Mouse (Mus musculus): ENCODE measurements around the gene Clasp2. TPM values are rescaled to one million over a fixed set of nuclear protein-coding genes. Genes with fewer than 3 reads are reported as not detected.

The Clasp2 gene
- polyA plus RNA-seq, 2 experiments = 4.7 to 8.8 TPM

DNA sequence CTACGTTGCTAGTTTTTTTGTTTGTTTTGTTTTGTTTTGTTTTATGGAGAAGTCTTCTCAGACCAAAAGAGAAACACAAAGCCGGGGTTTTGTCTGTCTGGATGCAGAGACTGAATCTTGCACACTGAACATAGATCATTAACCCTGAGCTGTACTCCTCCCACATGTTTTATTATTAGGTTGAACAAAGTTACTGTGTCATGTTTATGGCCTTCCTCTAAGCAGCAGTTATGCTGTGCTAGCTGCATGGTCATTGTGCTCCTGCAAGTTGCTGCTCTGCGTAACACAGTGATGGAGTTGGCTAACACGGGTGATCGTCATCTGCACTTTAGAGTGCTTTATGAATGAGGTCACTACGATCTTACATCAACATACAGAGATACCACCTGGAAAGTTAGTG lies 21.1 kb downstream of the Clasp2 start:
- DNase-seq (ENCODE audit: low read depth in 3 of 3, low spot score in 3 of 3) (no peak), ATAC-seq (ENCODE audit: insufficient read depth) (no peak)
- no peaks in the 10 kb centered on the region for H3K27me3 ChIP-seq (ENCODE audit: control insufficient read depth, insufficient read depth, low read length)
- WGBS (ENCODE audit: insufficient replicate concordance) = 87% methylated on average over 6 of the region's 6 CpGs
- H3K4me3 ChIP-seq (ENCODE audit: insufficient read depth in 1 of 2, low read depth in 2 of 2, low read length in 2 of 2) = no peak overlapping the region
- H3K9ac ChIP-seq (replicated peaks) = no peak overlapping the region
- TF ChIP-seq CTCF (IDR thresholded peaks at IDR 0.05; ENCODE audit: low read depth) = no peak
- TF ChIP-seq EP300 (IDR thresholded peaks at IDR 0.05; ENCODE audit: low read depth) = no peak
- peaks cover 3% of the 10 kb centered on the region; the same call in 1 of the 2 replicates for H3K9me3 ChIP-seq (ENCODE audit: control insufficient read depth, low read length)
- peaks cover 7 to 8% of the 10 kb centered on the region in 2 experiments for H3K4me1 ChIP-seq (replicated peaks; ENCODE audit: control insufficient read depth in 2 of 2, insufficient read depth in 2 of 2, low read length in 1 of 2)
- H3K4me2 ChIP-seq (ENCODE audit: low read depth) = no peak overlapping the region
- no peak overlapping the region for H3K27ac ChIP-seq
- H3K36me3 ChIP-seq (replicated peaks; ENCODE audit: control insufficient read depth, insufficient read depth, low read depth) = no peaks in the 10 kb centered on the region; the same call in none of the 2 replicates

DNA sequence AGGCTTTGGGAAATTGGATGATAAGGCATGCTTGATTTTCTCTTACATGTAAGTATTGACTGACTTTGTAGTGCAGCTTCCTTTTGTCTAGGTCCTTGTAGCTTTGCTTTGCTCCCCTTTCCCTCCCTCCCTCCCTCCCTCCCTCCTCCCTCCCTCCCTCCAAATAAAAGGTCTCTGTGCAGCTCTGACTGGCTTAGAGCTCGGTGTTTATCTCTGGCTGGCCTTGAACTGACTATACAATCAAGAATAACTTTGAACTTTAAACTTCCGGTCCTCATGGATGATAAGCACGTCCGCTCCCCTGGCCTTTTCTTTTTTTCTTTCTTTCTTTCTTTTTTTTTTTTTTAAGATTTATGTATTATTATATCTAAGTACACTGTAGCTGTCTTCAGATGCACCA lies 21.9 kb downstream of the Clasp2 start:
- no peak overlapping the region for H3K4me3 ChIP-seq (ENCODE audit: insufficient read depth in 1 of 2, low read depth in 2 of 2, low read length in 2 of 2)
- TF ChIP-seq EP300 (IDR thresholded peaks at IDR 0.05; ENCODE audit: low read depth) (no peak), CTCF (IDR thresholded peaks at IDR 0.05; ENCODE audit: low read depth) (no peak)
- no peak overlapping the region for H3K27ac ChIP-seq
- peaks cover 2 to 4% of the 10 kb centered on the region in 2 experiments; a peak in 2 of 4 replicates for H3K4me1 ChIP-seq (replicated peaks; ENCODE audit: control insufficient read depth in 2 of 2, insufficient read depth in 2 of 2, low read length in 1 of 2)
- H3K4me2 ChIP-seq (ENCODE audit: low read depth) = no peak overlapping the region
- ATAC-seq (ENCODE audit: insufficient read depth) (no peak), DNase-seq (ENCODE audit: low read depth in 3 of 3, low spot score in 3 of 3) (no peak)
- WGBS (ENCODE audit: insufficient replicate concordance) = 51% methylated on average over 4 of the region's 4 CpGs
- peaks cover 3% of the 10 kb centered on the region; the same call in 1 of the 2 replicates for H3K9me3 ChIP-seq (ENCODE audit: control insufficient read depth, low read length)
- H3K27me3 ChIP-seq (ENCODE audit: control insufficient read depth, insufficient read depth, low read length) = no peaks in the 10 kb centered on the region
- H3K36me3 ChIP-seq (replicated peaks; ENCODE audit: control insufficient read depth, insufficient read depth, low read depth) = no peaks in the 10 kb centered on the region; the same call in none of the 2 replicates
- H3K9ac ChIP-seq (replicated peaks) = no peak overlapping the region

- Histone ChIP-seq H3K9me3 (ENCODE audit: control insufficient read depth, low read length) (no peaks in the 10 kb centered on the region), H3K4me1 (replicated peaks; ENCODE audit: control insufficient read depth in 2 of 2, insufficient read depth in 2 of 2, low read length in 1 of 2) (no peaks in the 10 kb centered on the region), H3K27me3 (ENCODE audit: control insufficient read depth, insufficient read depth, low read length) (no peaks in the 10 kb centered on the region), H3K4me2 (ENCODE audit: low read depth) (no peak overlapping the region), H3K4me3 (ENCODE audit: insufficient read depth in 1 of 2, low read depth in 2 of 2, low read length in 2 of 2) (no peak overlapping the region), H3K36me3 (replicated peaks; ENCODE audit: control insufficient read depth, insufficient read depth, low read depth) (peaks cover 6% of the 10 kb centered on the region), H3K9ac (replicated peaks) (no peak overlapping the region), H3K27ac (no peak overlapping the region)
- TF ChIP-seq EP300 (IDR thresholded peaks at IDR 0.05; ENCODE audit: low read depth) (no peak), CTCF (IDR thresholded peaks at IDR 0.05; ENCODE audit: low read depth) (no peak)
- ATAC-seq (ENCODE audit: insufficient read depth) (no peak), DNase-seq (ENCODE audit: low read depth in 3 of 3, low spot score in 3 of 3) (no peak)
- WGBS (ENCODE audit: insufficient replicate concordance) = 38% methylated on average over 4 of the region's 4 CpGs
Measured at GRCm38 (mm10) chr9:113770640-113771039, 29.4 kb downstream of the Clasp2 start.

GRCm38 (mm10) chr9:113780863-113781262 lies 39.6 kb downstream of the Clasp2 start:
- ATAC-seq (ENCODE audit: insufficient read depth) = no peak
- Histone ChIP-seq H3K4me1 (replicated peaks; ENCODE audit: control insufficient read depth in 2 of 2, insufficient read depth in 2 of 2, low read length in 1 of 2) (no peaks in the 10 kb centered on the region), H3K27me3 (ENCODE audit: control insufficient read depth, insufficient read depth, low read length) (no peaks in the 10 kb centered on the region), H3K27ac (no peak overlapping the region), H3K4me2 (ENCODE audit: low read depth) (no peak overlapping the region), H3K9me3 (ENCODE audit: control insufficient read depth, low read length) (no peaks in the 10 kb centered on the region), H3K9ac (replicated peaks) (no peak overlapping the region), H3K4me3 (ENCODE audit: insufficient read depth in 1 of 2, low read depth in 2 of 2, low read length in 2 of 2) (no peak overlapping the region), H3K36me3 (replicated peaks; ENCODE audit: control insufficient read depth, insufficient read depth, low read depth) (no peaks in the 10 kb centered on the region)
- 62% methylated on average over 3 of the region's 3 CpGs for WGBS (ENCODE audit: insufficient replicate concordance)
- no peak for DNase-seq (ENCODE audit: low read depth in 3 of 3, low spot score in 3 of 3)
- TF ChIP-seq EP300 (IDR thresholded peaks at IDR 0.05; ENCODE audit: low read depth) (no peak), CTCF (IDR thresholded peaks at IDR 0.05; ENCODE audit: low read depth) (no peak)

GRCm38 (mm10) chr9:113782362-113783005 lies 41.2 kb downstream of the Clasp2 start:
- Histone ChIP-seq H3K9ac (replicated peaks) (no peak overlapping the region), H3K36me3 (replicated peaks; ENCODE audit: control insufficient read depth, insufficient read depth, low read depth) (no peaks in the 10 kb centered on the region), H3K4me3 (ENCODE audit: insufficient read depth in 1 of 2, low read depth in 2 of 2, low read length in 2 of 2) (no peak overlapping the region), H3K4me1 (replicated peaks; ENCODE audit: control insufficient read depth in 2 of 2, insufficient read depth in 2 of 2, low read length in 1 of 2) (no peaks in the 10 kb centered on the region), H3K27me3 (ENCODE audit: control insufficient read depth, insufficient read depth, low read length) (no peaks in the 10 kb centered on the region), H3K27ac (no peak overlapping the region), H3K9me3 (ENCODE audit: control insufficient read depth, low read length) (no peaks in the 10 kb centered on the region), H3K4me2 (ENCODE audit: low read depth) (no peak overlapping the region)
- WGBS (ENCODE audit: insufficient replicate concordance) = 64% methylated on average over 4 of the region's 4 CpGs
- DNase-seq (ENCODE audit: low read depth in 3 of 3, low spot score in 3 of 3) (no peak), ATAC-seq (ENCODE audit: insufficient read depth) (no peak)
- TF ChIP-seq EP300 (IDR thresholded peaks at IDR 0.05; ENCODE audit: low read depth) (no peak), CTCF (IDR thresholded peaks at IDR 0.05; ENCODE audit: low read depth) (no peak)

Measured in liver, embryonic 14.5 days (tissue).